Comparison of ENCODE assay signal across 8 mouse cellular contexts in genomic region chr4:59582186-59582585, GRCm38 (mm10). TPM values are rescaled to one million over a fixed set of nuclear protein-coding genes. Genes with fewer than 3 reads are reported as not detected.
DNase-seq lines count a peak whose midpoint lies in the region; ATAC-seq and TF ChIP-seq lines count a peak whose summit lies in the region.

No protein-coding gene starts in this region.

- no peaks in the 10 kb centered on the region for H3K36me3 ChIP-seq in kidney, embryonic 15.5 days
- H3K36me3 ChIP-seq in hindbrain, embryonic 10.5 days = no peaks in the 10 kb centered on the region
- no peaks in the 10 kb centered on the region for H3K36me3 ChIP-seq in midbrain, embryonic 12.5 days
- no peaks in the 10 kb centered on the region for H3K36me3 ChIP-seq in thymus, adult 2 months (ENCODE audit: control insufficient read depth, insufficient read depth, low read length)

- peak overlapping the region; percentile 90 for H3K4me2 ChIP-seq in kidney, embryonic 15.5 days
- peak overlapping the region; percentile 75 for H3K4me2 ChIP-seq in midbrain, embryonic 12.5 days (replicated peaks)

- DNase-seq in kidney, postnatal 10 days = no peak
- peak; percentile 10 for DNase-seq in cerebellum, adult 8-10 months
- DNase-seq in hindbrain, embryonic 10.5 days (ENCODE audit: low spot score) = no peak
- DNase-seq in frontal cortex, postnatal 14 days (ENCODE audit: low spot score in 2 of 2) = no peak
- no peak for DNase-seq in layer of hippocampus, adult 11-12 months (ENCODE audit: low spot score)
- no peak for DNase-seq in thymus, adult 2 months

- 27% methylated on average over 6 of the region's 6 CpGs for WGBS in kidney, embryonic 15.5 days
- 29% methylated on average over 6 of the region's 6 CpGs for WGBS in hindbrain, embryonic 10.5 days
- WGBS in midbrain, embryonic 12.5 days = 28% methylated on average over 6 of the region's 6 CpGs
- 42% methylated on average over 6 of the region's 6 CpGs for WGBS in thymus, adult 2 months

- no peak for ATAC-seq in kidney, embryonic 15.5 days (replicated peaks; ENCODE audit: low FRiP score)
- no peak for ATAC-seq in midbrain, embryonic 12.5 days (ENCODE audit: low FRiP score, low read depth)

- H3K27me3 ChIP-seq in kidney, embryonic 15.5 days = no peaks in the 10 kb centered on the region
- no peaks in the 10 kb centered on the region for H3K27me3 ChIP-seq in hindbrain, embryonic 10.5 days (ENCODE audit: insufficient read depth, poor library complexity, severe bottlenecking)
- peaks cover 5% of the 10 kb centered on the region; the same call in 1 of the 2 replicates for H3K27me3 ChIP-seq in midbrain, embryonic 12.5 days
- H3K27me3 ChIP-seq in thymus, adult 2 months (ENCODE audit: control insufficient read depth, insufficient read depth, low read length) = no peaks in the 10 kb centered on the region

- H3K4me3 ChIP-seq in kidney, embryonic 15.5 days (replicated peaks) = peak overlapping the region; percentile 78
- H3K4me3 ChIP-seq in hindbrain, embryonic 10.5 days = peak overlapping the region; percentile 72
- peak overlapping the region; percentile 66 for H3K4me3 ChIP-seq in midbrain, embryonic 12.5 days
- no peak overlapping the region for H3K4me3 ChIP-seq in thymus, adult 2 months (ENCODE audit: control insufficient read depth, insufficient read depth, low read length)

- H3K27ac ChIP-seq in kidney, embryonic 15.5 days = no peak overlapping the region
- H3K27ac ChIP-seq in hindbrain, embryonic 10.5 days = no peak overlapping the region
- H3K27ac ChIP-seq in midbrain, embryonic 12.5 days (replicated peaks) = no peak overlapping the region
- no peak overlapping the region for H3K27ac ChIP-seq in thymus, adult 2 months (ENCODE audit: control insufficient read depth, insufficient read depth, low read length)

- no peaks in the 10 kb centered on the region for H3K9me3 ChIP-seq in kidney, embryonic 15.5 days (replicated peaks)
- H3K9me3 ChIP-seq in hindbrain, embryonic 10.5 days = no peaks in the 10 kb centered on the region
- H3K9me3 ChIP-seq in midbrain, embryonic 12.5 days = no peaks in the 10 kb centered on the region

- H3K4me1 ChIP-seq in kidney, embryonic 15.5 days = peaks cover 13% of the 10 kb centered on the region
- H3K4me1 ChIP-seq in hindbrain, embryonic 10.5 days (replicated peaks) = peaks cover 18% of the 10 kb centered on the region
- peaks cover 11% of the 10 kb centered on the region for H3K4me1 ChIP-seq in midbrain, embryonic 12.5 days
- H3K4me1 ChIP-seq in thymus, adult 2 months (replicated peaks; ENCODE audit: control insufficient read depth, insufficient read depth, low read length) = peaks cover 9% of the 10 kb centered on the region; the same call in 1 of the 2 replicates

- TF ChIP-seq POLR2A in thymus, adult 2 months (IDR thresholded peaks at IDR 0.05; ENCODE audit: control insufficient read depth, extremely low read depth, insufficient read depth, low read length, poor library complexity) = no peak

- TF ChIP-seq CTCF in thymus, adult 2 months (IDR thresholded peaks at IDR 0.05; ENCODE audit: borderline replicate concordance, control insufficient read depth, extremely low read depth, insufficient read depth, low read length, poor library complexity) = no peak

- peak overlapping the region; percentile 67 for H3K9ac ChIP-seq in kidney, embryonic 15.5 days
- H3K9ac ChIP-seq in midbrain, embryonic 12.5 days (replicated peaks) = no peak overlapping the region

RNA-seq across cellular contexts. Expression of gene Hsdl2, which starts 0.8 kb away (rescaled TPM):
- polyA plus RNA-seq in kidney, embryonic 15.5 days (2015; fragmentation: Nextera tagmentation; extraction: Ambion mirVana) = 24.1 and 25.4 TPM in 2 replicates
- polyA plus RNA-seq in hindbrain, embryonic 10.5 days (2016; fragmentation: Nextera tagmentation; extraction: Ambion mirVana) = 23.5 and 27.6 TPM in 2 replicates
- 30.0 and 30.4 TPM in 2 replicates for polyA plus RNA-seq in midbrain, embryonic 12.5 days (2016; fragmentation: Nextera tagmentation; extraction: Ambion mirVana)
- 14.3 and 22.2 TPM in 2 replicates for polyA plus RNA-seq in thymus, adult 2 months (2012; rRNA removed)

RNA-seq across cellular contexts. Expression of gene Ptbp3, which starts 33.0 kb away (rescaled TPM):
- 64.9 and 67.2 TPM in 2 replicates for polyA plus RNA-seq in kidney, embryonic 15.5 days (2015; fragmentation: Nextera tagmentation; extraction: Ambion mirVana)
- 23.2 and 31.9 TPM in 2 replicates for polyA plus RNA-seq in hindbrain, embryonic 10.5 days (2016; fragmentation: Nextera tagmentation; extraction: Ambion mirVana)
- 22.4 and 26.3 TPM in 2 replicates for polyA plus RNA-seq in midbrain, embryonic 12.5 days (2016; fragmentation: Nextera tagmentation; extraction: Ambion mirVana)
- polyA plus RNA-seq in thymus, adult 2 months (2012; rRNA removed) = 90.4 and 107 TPM in 2 replicates

RNA-seq across cellular contexts. Expression of gene E130308A19Rik, which starts 43.8 kb away (rescaled TPM):
- polyA plus RNA-seq in kidney, embryonic 15.5 days (2015; fragmentation: Nextera tagmentation; extraction: Ambion mirVana) = 34.9 and 35.6 TPM in 2 replicates
- 49.3 and 52.3 TPM in 2 replicates for polyA plus RNA-seq in hindbrain, embryonic 10.5 days (2016; fragmentation: Nextera tagmentation; extraction: Ambion mirVana)
- polyA plus RNA-seq in midbrain, embryonic 12.5 days (2016; fragmentation: Nextera tagmentation; extraction: Ambion mirVana) = 60.5 and 69.0 TPM in 2 replicates
- 12.4 and 14.8 TPM in 2 replicates for polyA plus RNA-seq in thymus, adult 2 months (2012; rRNA removed)
